Mouse (Mus musculus) spleen, postnatal 14 days (tissue): Measurements from ENCODE around the gene Slirp.
A peak's percentile ranks its signal among the peaks of the same experiment; 100 is the strongest.

Experiments
- DNase-seq, 2 experiments: peaks; one replicate each; pipeline ENCODE4 v3.0.0; 2021 to 2022; ENCODE audit warnings: low spot score in 2 of 2

The Slirp gene

DNA sequence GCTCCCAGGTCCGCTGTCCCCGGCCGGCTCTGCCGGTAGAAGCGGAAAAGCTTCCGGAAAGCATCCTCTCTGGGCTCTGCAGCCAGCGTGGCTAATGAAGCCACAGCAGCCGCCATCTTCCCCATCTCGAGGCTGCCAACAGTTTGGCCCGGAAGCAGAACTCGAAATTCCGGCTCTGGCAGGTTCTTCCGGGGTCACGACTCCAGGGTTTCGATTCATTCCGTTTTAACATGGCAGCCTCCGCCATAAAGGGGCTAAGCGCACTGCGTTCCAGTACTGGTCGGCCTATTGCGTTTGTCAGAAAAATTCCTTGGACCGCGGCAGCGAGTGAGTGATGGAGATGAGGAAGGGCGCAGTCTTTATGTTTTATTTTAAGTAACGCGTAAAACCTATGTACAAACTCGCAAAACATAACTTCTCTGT, at the start of gene Slirp, which contains the start of gene Alkbh1:
Gene Slirp (plus strand): TSS at position 197 of the 423 bp plus-strand sequence.
Gene Alkbh1 (minus strand): TSS at position 318 of the 423 bp plus-strand sequence.
- peak; percentile 64 to 76 for DNase-seq

DNA sequence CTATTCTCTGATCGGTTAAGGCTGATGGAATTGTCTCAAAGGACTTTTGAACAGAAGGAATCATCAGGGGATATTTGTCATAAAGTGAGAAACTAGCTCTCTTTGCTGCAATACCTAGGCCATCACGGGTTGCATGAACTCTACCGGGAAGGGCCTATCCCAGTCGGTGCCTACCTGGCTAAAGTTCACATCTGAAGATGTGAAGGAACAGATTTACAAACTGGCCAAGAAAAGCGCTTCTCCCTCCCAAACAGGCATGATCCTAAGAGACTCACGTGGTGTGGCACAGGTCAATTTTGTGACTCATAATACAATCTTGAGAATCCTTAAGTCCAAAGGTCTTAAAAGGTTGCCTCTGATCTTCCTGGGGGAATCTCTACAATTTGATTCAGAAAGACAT, 49.4 kb upstream of the Slirp start:
- no peak for DNase-seq

DNA sequence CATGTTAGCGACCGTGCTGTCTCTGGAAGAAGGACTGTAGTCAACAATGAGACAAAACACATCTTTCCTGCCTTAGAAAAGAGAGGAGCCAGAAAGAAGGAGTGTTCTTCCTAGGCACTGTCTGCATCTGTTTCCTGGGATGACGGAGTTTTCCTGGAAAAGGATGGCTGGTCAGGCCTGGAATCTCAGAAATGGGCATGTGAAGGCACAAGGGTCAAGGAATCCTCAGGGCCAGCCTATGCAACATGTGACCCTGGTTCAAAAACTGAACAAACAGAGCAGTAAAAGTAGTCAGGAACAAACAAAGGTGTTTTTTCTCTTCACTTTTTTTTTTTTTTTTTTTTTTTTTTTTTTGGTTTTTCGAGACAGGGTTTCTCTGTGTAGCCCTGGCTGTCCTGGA, 46.6 kb upstream of the Slirp start:
- DNase-seq, result no peak

DNA sequence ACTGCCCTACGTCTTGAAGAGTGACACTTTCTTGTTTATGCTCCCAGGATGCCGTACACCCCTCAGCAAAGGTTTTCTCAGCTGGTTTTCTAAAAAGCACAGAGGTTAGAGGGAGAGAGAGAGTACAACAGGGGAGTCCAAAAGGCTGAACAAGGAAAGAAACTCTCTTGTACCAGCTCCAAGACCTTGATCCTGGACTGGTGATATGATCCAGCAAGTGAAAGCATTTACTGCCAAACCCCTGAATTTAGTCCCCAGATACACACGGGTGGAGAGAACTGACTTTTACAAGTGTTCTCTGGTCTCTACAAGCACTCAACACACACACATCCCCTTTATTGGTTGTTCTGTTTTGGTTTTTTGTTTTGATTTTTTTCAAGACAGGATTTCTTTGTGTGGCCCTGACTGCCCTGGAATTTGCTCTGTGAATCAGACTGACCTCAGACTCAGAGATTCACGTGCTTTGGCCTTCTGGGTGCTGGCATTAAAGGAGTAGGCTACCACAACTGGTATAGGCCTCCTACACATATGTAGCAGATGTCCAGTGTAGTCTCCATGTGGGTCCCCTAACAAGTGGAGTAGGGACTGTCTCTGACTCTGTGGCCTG, 45.8 kb upstream of the Slirp start:
- no peak for DNase-seq

DNA sequence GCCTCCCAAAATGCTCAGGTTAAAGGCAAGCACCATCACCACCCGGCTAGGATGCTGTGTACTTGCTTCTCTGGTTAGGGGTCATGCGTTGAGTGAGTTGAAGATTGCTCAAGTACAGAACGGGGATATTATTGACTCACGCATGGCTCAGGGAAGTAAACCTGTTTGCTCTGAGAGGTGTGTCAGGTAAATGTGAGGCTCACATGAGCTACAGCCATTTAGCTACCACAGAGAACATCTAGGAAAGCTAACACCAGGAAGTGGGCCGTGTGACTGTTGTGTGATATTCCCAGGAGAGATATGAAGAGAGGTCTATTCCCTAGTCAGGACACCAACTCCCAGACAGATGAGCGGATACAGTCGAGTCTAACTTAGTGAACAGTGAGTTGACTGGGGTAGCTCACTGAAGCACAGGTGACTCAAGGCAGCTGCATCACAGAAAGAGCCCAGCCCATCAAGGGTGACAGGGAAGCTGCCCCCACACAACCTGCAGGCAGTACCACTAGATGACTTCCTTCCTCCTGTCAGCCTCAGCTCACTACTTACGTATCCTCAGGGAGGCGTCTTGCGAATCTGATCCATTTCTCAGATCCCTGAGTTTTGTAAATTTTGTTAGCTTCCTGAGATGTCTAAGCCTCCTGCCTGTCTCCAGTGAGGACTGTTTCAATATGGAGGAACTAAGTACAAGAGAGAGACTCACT, 44.4 kb upstream of the Slirp start:
- no peak for DNase-seq

DNA sequence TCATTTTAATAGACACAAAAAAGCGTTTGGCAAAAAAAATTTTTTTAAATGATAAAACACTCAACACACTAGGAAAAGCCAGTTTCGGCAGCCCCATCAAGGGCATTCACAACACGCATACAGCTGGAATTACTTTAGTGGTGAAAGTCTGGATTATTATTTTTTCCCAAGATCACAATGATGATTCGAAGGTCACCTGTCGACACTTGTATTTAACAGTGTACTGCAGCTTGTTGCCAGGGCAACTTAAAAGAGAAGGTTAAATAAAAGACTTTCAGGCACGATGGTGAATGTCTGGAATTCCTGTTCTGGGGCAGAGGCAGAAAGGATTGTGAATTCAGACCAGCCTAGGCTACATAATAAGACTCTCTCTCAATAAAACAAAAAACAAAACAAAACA, 41.8 kb upstream of the Slirp start:
- no peak for DNase-seq

DNA sequence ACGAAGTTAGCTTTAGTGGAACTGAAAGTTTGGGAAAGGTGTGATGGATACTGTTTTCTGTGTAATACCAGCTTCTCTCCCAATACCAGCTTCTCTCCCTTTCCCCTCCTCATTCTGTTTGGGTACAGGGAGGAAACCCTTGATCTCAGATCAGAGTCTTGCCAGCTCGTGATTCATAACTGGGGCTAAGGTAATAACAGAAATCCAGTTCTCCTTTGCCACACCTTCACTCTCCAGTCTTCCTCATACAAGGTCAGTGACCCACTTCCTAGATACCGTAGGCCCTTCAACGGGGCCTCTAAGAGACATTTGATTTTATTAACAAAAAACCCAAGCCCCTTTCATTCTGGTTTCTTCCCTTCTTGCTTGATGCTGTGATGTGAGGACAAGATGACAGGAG, 38.5 kb upstream of the Slirp start:
- DNase-seq, result no peak

DNA sequence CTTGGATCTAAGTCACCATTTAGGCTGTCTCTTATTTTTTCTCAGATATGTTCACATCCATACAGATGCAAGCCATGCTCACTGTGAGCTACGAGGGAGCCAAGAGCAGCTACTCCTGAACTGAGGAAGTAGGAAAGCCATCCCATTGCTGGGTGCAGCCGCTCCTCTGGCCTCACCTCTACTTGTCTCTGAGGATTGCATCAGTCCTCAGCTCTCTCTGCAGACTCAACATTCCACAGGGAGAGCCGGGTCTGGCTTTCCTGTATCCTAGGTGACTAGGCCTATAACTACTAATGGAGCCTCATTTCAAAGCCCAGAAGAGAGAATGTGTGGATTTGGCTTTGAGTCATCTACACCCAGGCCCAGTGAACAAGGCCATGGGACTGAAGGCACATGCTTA, 38.0 kb upstream of the Slirp start:
- DNase-seq, result no peak

DNA sequence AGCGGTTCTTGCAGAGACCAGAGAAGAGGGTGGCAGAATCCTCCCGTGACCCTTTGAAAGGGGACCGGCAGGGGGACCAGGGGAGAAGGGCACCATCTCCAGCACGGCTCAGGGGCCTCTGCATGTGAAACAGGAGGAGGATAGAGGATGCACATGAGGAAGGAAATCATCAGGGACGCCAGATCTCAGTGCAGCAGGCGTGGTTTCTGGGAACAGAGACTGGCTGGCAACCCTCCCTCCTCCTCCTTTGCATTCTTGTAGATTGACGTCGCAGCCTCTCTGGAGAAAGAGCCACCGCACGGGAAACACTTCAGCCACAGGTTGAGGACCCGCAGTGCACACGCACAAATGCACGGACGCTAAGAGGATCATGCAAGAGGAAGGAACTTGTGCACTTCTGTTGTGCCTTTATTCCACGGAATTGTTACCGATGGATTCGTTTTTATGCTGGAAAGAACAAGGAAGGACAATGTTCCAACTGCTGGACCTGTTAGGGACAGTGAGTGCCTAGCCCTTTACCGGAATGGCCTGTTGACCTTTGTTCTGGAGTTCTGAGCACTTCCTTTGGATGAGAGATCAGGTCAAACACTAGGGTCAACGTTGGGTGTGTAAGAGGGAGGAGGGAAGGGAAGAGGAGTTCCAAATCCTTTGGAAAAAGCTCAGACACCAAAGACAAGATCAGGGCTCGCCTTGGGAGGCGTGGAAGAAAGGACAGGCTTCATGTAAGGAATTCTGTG, 35.7 kb upstream of the Slirp start:
- DNase-seq, result no peak

DNA sequence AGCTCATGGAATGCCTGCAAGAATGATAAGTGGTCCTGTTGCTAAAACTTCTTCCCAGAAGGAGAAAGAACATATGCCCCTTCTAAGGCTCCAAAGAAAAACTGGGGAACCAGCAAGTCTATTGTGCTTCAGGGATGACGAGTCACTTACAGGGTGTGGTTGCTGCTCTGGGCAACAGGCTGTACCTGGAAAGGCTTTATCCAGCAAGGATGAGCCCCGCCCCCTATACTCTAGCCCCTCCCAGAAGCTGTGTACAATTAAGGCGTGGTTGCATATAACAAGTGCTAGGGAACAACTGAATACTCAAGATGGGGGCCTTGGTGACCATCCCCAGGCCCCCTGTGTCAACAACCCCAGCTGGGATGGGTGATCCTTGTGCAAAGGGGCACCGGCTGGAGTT, 34.6 kb upstream of the Slirp start:
- no peak for DNase-seq

DNA sequence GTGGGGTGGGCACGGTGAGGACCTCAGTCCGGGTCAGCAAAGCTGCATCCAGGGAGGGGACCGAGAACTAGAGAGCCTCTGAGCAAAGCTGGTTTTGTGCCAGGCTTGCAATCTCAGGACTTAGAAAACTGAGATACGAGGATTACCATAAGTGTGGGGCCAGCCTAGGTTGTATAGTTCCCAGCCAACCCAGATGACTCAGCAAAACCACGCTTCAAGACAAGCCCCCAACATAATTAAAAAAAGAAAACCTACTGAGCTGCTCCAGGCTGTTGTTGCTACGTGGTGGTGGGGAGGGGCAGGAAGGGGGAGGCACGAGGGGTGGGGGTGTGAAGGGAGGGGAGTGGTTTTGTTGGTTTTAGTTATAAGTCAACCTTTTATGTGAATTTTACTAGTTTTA, 32.7 kb upstream of the Slirp start:
- no peak for DNase-seq

DNA sequence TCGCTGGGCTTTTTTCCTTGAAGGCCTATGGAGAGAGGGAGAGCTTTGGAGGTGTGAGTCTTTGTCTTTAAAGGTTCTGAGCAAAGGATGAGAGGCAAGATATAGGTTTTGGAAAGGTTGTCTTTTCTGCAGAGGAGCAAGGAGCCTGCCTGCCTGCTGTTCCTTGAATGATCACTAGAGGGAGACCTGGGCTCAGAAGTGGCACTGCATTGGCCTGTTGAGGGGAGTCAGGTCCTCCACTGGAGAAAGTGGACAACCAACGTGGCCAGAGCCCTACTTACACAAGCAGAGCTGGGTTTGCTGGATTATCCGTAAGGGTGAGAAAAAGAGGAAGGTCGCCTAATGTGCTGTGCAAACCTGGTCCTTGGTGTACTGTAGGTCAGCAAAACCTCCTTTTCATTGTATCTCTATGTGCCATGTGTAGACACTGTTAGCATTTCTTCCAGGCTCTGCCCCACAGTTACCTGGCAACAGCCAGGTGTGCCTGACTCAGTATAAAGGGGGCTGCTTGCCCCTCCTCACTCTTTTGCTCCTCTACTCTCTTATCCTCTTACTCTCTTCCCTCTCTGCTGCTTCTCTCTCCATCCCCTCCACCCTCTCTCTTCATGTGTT, 30.4 kb upstream of the Slirp start:
- DNase-seq, result peak; percentile 42 to 61

DNA sequence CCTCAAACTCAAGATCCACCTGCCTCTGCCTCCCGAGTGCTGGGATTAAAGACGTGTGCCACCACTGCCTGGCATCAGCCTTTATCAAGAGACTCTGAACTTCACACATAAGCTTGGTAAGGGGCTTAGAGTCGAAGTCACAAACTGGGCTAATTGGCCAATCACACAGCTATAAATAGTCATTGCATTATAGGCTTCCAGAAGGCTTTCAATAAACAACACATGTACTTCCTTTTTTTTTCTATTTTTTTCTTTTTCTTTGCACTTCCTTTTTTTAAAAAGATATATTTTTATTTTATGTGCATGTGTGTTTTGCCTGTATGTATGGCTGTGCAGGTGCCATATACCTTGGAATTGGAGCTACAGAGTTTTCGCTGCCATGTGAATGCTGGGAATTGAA, 28.3 kb upstream of the Slirp start:
- no peak for DNase-seq

DNA sequence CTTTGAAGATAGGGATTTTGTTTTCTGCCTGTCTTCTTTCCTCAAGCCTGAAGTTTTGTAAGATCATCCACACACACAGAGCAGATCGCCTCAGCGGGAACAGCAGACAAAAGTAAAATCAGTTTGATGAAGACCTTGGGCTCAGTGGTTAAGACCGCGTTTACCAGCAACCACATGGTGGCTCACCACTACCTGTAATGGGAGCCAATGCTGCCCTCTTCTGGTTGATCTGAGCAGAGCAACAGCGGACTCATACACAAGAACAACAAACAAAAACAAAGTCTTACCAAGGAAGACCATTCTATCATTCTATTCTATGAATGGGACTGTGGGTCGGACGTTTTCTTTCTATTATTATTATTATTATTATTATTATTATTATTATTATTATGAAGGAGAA, 27.0 kb upstream of the Slirp start:
- peak; percentile 13 to 41 for DNase-seq

DNA sequence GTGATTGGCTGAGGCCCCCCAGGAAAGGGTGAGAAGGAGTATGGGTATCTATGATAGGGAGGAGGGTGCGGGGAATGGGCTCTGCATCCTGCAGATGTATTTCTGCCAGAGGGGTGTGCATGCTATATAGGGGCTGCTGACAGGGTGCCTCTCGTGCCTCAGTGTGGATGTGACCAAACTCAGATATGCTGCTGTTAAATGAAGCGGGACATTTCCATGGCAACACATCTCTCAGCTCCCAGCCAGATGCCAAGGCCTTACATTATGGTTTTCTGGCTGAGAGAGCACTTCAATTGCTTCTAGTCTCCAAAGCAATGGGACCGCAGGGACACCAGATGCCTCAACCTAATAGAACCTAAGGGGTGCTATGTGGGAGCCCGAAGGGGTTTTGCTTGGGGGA, 24.8 kb upstream of the Slirp start:
- no peak for DNase-seq

DNA sequence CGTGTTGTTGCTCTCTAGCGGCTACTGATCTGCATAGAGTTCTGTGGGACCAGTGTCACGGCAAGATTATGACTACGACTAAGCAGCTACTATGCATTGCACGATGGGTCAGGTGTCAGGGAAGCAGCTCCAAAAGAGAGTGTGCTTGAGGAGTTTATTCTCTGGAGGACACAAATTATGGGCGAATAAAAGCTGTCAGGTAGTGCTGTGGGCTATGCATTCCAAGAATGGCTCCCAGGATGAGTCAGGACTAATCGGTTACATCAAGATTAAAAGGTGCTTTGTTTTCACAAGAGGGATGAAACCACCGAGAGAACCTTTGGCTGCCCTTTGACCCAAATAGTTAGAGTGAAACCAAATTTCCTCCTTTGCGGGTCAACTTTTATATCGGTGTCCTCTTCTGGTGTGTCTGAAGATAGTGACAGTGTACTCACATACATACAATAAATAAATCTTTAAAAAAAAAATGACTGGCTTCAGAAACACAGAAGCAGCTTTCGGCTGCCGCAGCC, 23.7 kb upstream of the Slirp start:
- no peak for DNase-seq

DNA sequence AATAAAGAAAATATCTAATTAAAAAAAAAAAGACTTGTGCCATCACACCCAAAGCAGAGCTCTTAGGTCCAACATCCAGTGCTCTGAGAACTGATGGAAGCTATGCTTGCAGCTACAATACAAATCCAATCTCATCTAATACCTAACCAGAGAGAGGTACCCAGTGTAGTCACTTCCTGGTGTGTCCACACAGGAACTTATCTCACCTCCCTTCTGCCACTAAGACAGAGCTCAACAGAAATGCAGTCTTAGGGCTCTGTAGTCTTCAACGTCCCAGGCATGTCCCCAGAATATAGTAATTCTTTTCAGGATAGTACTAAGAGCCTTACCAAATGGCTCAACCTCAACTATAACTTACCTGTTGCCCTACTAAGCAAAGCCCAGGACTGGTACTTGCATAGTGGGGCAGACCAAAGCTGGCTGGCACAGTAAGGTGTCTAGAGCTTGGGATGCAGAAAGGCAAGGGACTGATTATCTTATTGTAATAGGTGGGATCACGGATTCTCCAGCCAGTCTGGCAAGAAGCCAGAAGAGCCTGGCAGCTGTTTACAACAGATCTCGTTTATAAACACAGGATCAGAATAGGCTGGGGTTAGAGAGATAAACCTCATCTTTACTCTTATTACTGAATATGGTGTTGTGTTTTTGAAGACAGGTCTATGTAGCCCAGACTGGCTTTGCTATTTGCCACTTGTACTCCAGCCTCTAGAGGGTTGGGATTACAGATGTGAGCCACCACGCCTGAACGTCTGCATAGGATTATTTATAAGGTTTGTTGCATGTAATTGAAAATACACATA, 21.8 kb upstream of the Slirp start:
- no peak for DNase-seq

DNA sequence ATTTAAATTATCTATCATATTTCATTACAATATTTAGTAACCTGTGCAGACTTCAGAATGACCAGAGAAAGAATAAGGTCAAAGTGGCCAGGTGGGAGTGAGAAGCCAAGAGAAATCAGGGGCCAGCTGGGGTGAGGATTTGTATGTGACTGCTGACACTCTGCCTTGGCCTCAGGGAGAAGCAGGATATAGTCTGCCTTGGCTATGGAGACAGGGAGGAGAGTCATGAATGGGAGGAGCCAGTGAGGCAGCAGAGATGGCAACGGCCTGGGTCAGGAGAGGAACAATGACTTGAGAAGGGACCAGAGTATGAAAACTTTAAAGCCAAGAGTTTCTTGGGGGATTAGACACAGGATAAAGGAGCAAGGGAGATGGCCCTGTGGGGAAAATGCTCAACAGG, 20.0 kb upstream of the Slirp start:
- DNase-seq, result no peak

DNA sequence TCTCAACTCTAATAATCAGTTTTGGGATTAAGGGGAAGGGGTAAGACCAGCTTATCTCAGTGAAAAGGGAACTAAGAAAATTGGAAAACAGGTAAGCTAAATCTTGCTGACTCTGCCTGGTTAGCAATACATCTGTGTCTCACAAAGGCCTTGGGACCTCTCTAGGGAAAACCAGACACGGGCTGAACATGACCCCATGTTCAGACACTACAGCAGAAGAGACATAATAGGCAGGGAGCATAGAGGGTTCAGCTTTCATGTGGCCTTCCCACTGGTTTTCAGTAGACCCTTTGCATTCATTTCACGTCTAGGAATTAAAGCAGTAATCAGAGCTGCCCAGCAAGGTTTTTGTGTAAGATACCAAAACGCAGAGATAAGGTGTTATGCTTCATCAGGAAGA, 19.2 kb upstream of the Slirp start:
- no peak for DNase-seq

DNA sequence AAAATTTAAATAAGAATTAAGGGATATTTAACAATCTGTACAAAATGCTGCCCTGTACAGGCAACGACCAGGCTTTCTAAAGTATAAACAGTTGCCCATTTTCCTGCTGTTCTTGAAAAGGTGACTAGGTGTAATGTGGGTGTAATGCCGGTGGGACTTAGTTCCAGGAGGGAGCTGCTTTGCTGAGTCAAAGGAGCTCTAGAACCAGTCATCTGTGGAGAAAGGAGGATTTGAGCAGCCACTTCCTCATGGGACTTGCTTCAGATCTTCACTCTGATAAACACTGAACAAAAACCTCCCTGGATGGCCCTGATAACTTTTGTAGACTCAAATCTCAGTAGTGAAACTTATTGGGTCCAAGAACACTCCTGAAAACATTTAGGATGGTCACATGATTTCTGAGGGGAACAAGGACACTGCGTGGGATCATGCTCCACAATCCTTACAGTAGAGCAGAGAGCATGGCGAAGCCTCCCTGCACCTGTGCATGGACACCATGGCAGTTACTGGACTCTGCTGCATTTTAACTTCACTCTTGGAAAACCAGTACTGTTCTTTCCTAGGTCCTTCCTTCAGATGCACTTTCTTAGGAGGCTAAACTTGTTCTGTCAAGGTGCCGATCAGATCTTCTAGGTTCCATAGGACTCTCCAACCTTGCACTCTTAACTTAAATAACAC, 17.2 kb upstream of the Slirp start:
- DNase-seq, result no peak

DNA sequence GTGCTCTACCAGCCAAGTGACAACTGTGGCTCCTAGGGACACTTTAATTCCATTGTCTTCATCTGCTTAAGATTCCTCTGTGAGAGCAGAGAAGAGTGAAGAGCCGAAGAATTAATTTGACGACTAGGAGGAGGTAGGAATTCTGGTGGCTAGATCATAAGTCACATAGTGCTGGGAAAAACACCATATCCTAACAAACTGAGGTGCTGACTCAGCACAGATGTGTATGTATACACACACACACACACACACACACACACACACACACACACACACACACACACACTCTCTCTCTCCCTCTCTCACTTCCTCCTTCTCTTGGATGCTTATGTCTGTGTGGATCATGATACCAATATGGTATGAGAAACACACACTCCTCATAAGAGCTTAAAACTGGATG, 15.4 kb upstream of the Slirp start:
- no peak for DNase-seq
